Mouse (Mus musculus) small intestine, adult 2 months (tissue): ENCODE results near the gene Crtam.

Experiments used
- CTCF ChIP-seq: fragments of 200-500 bp; IDR thresholded peaks from 2 replicates; pipeline ENCODE4 v1.5.1; 2012; ENCODE audit warnings: low read depth, mild to moderate bottlenecking, control low read depth, inconsistent platforms, low read length, moderate library complexity, mixed read lengths; ENCODE audit not compliant: insufficient replicate concordance, insufficient read length; ENCODE audit errors: extremely low read depth
- POLR2A ChIP-seq: fragments of 200-500 bp; IDR thresholded peaks from 2 replicates; pipeline ENCODE4 v1.6.1; 2012; ENCODE audit warnings: low read depth, mild to moderate bottlenecking, control low read depth, inconsistent platforms, low read length, moderate library complexity

GRCm38 (mm10) chr9:41048216-41048615 is 43.8 kb upstream of the Crtam start:
- TF ChIP-seq POLR2A (no peak), CTCF (no peak)
